Mouse (Mus musculus) layer of hippocampus, adult 18-20 months (tissue): ENCODE data around the gene Siah3. TPM values are rescaled to one million over a fixed set of nuclear protein-coding genes. Genes with fewer than 3 reads are reported as not detected.
A peak's percentile ranks its signal among the peaks of the same experiment; 100 is the strongest.
"Not testable (repeated sequence)": the region's sequence is repeated elsewhere in the genome, so short reads cannot be mapped to it uniquely, and the experiment has no call there.

Source experiments
- DNase-seq, 2 experiments: peaks; one replicate each; pipeline ENCODE4 v3.0.0; 2022; ENCODE audit warnings: low spot score in 2 of 2
- long read RNA-seq: library from polyadenylated mRNA; stranded (forward); transcript quantifications from one replicate; pipeline ENCODE4 v2.0.0, GENCODE M21; 2021
- total RNA-seq, 2 experiments: library from RNA; stranded (reverse); gene quantifications; 2 replicates each; pipeline ENCODE4 v1.2.3; 2021

Siah3 gene
- total RNA-seq: 1 to 10 TPM; 7.2 to 8.6 TPM
- long read RNA-seq, full-length matches to known transcripts: 12 of 14 reads
- long read RNA-seq, partial matches to known transcripts: 0 of 14 reads
- long read RNA-seq, other reads (novel, unspliced or antisense): 2 of 14 reads

- peak; percentile 45 to 70 for DNase-seq
Observed at GRCm38 (mm10) chr14:75455743-75456421, at the start of gene Siah3. TSS of gene Siah3 (plus strand) at chr14:75455982.

GRCm38 (mm10) chr14:75409772-75410171 is 46.0 kb upstream of the Siah3 start:
- no peak for DNase-seq

- no peak for DNase-seq
Observed at GRCm38 (mm10) chr14:75410392-75410791, 45.4 kb upstream of the Siah3 start.

GRCm38 (mm10) chr14:75418721-75419120 is 37.1 kb upstream of the Siah3 start:
- DNase-seq: no peak

GRCm38 (mm10) chr14:75419876-75420275 is 35.9 kb upstream of the Siah3 start:
- no peak for DNase-seq

GRCm38 (mm10) chr14:75420811-75421210 is 35.0 kb upstream of the Siah3 start:
- no peak for DNase-seq

- DNase-seq: no peak
Observed at GRCm38 (mm10) chr14:75431173-75431786, 24.5 kb upstream of the Siah3 start.

- DNase-seq: no peak
Observed at GRCm38 (mm10) chr14:75432850-75433249, 22.9 kb upstream of the Siah3 start.

GRCm38 (mm10) chr14:75434576-75434975 is 21.2 kb upstream of the Siah3 start:
- DNase-seq: no peak

GRCm38 (mm10) chr14:75444486-75445105 is 11.2 kb upstream of the Siah3 start:
- DNase-seq: peak in 1 of 2 experiments; percentile 59

GRCm38 (mm10) chr14:75445281-75445947 is 10.4 kb upstream of the Siah3 start:
- peak; percentile 68 to 86 for DNase-seq

- DNase-seq: no peak
Observed at GRCm38 (mm10) chr14:75445948-75446281, 9.9 kb upstream of the Siah3 start.

- not testable (repeated sequence) for DNase-seq
Observed at GRCm38 (mm10) chr14:75446314-75446713, 9.5 kb upstream of the Siah3 start.

- DNase-seq: no peak
Observed at GRCm38 (mm10) chr14:75453906-75454305, 1.9 kb upstream of the Siah3 start.

GRCm38 (mm10) chr14:75454716-75455115 is 1.1 kb upstream of the Siah3 start:
- DNase-seq: no peak

- no peak for DNase-seq
Observed at GRCm38 (mm10) chr14:75455361-75455742, 430 bp upstream of the Siah3 start.

GRCm38 (mm10) chr14:75456489-75457220 is 873 bp downstream of the Siah3 start:
- peak in 1 of 2 experiments; percentile 63 for DNase-seq

- no peak for DNase-seq
Observed at GRCm38 (mm10) chr14:75457221-75457600, 1.4 kb downstream of the Siah3 start.

GRCm38 (mm10) chr14:75459431-75459830 is 3.6 kb downstream of the Siah3 start:
- no peak for DNase-seq

- peak in 1 of 2 experiments; percentile 42 for DNase-seq
Observed at GRCm38 (mm10) chr14:75459991-75460390, 4.2 kb downstream of the Siah3 start.

GRCm38 (mm10) chr14:75460436-75460835 is 4.7 kb downstream of the Siah3 start:
- no peak for DNase-seq
